Mouse (Mus musculus): ENCODE measurements around the gene Nek10.

DNA sequence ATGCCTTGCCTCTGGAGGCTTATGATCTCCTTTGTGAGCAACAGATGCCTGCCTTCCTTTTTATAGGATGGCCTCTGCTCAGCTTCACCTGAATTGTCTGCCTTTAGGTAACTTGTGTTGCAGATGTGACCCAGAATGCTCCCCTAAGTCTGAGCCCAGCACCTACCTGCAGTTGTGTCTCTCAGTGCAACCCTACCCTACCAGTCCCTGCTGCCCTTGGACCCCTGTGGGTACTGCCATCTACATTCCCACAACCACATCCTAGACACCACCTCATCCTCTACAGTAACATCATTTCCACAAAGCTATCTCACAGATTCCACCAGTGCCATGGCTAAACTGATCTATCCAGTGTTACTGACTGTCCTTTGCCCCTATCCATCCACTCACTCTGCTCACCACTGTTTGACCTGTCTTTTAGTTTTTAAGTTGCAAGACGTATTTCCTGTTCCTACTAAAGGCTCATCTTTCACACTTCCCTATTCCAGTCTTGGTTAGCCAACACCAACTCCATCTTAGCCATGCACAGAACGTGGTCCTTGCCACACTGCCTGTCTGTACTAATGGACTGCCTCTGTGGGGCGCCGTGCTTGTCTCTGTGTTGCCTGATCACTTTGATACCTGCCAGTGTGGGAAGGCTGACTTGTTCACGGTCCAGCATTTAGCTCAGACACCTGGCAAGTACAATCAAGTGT is 1.4 kb downstream of the Nek10 start:
- TF ChIP-seq CTCF (IDR thresholded peaks at IDR 0.05) = no peak
- TF ChIP-seq POLR2A (IDR thresholded peaks at IDR 0.05; ENCODE audit: insufficient read depth, low read depth, low read length) = no peak
- TF ChIP-seq EP300 (IDR thresholded peaks at IDR 0.05; ENCODE audit: insufficient read depth, low read depth, low read length) = no peak

All from heart, adult 2 months (tissue).